Mouse (Mus musculus) stomach, postnatal 0 days (tissue): ENCODE results near the gene Metrn.

Experiments used
- CTCF ChIP-seq: IDR thresholded peaks from 2 replicates; pipeline ENCODE4 v1.5.1; 2016; ENCODE audit warnings: antibody characterized with exemption, low read depth, mild to moderate bottlenecking, moderate library complexity
- EP300 ChIP-seq: optimal IDR thresholded peaks from 2 replicates; pipeline ENCODE3; 2016; ENCODE audit warnings: antibody characterized with exemption

DNA sequence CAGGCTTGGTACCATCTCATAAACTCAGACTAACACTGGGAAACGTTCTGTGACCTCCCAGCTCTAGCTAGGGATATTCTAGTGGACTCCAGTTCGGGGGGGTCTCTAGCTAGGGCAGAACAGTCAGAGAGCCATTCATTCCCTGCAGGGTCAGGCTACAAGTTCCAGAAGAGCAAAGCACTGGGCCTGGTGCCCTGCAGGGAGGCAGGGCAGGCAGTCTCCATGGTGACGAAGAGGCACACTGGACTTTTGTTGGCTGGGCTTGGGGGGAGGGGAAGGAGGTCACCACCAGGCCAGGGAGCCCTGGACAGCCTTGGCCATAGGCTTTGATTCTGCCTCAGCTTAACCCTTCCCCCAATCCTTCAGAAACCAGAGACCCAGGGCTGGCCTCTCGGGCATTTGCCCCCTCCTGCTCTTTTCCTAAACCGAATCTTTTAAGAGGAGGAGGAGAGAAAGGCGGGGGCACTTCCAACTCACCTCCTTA, 1.3 kb downstream of the Metrn start, which contains the start of gene AC134908.4:
- TF ChIP-seq CTCF (no peak), EP300 (no peak)
